Mouse (Mus musculus) C2C12 (cell line): Measurements from ENCODE around the gene Atg4c. TPM values are rescaled to one million over a fixed set of nuclear protein-coding genes. Genes with fewer than 3 reads are reported as not detected.

ENCODE experiments used
- H3K27me3 ChIP-seq: one replicate; pipeline ENCODE4 v1.6.1; 2011; ENCODE audit not compliant: control insufficient read depth, insufficient read depth, insufficient read length
- H3K36me3 ChIP-seq: one replicate; pipeline ENCODE4 v1.6.1; 2011; ENCODE audit not compliant: control insufficient read depth, insufficient read depth
- H3K4me3 ChIP-seq: one replicate; pipeline ENCODE4 v1.5.1; 2011; ENCODE audit warnings: mild to moderate bottlenecking, control low read depth; ENCODE audit not compliant: poor library complexity, insufficient read depth, severe bottlenecking
- H3K79me2 ChIP-seq: one replicate; pipeline ENCODE4 v1.6.1; 2011; ENCODE audit not compliant: control insufficient read depth, insufficient read depth
- H3K79me3 ChIP-seq: one replicate; pipeline ENCODE4 v1.6.1; 2011; ENCODE audit warnings: low read depth, control low read depth
- H3ac ChIP-seq: one replicate; pipeline ENCODE3; 2011; ENCODE audit warnings: low read depth; ENCODE audit not compliant: control insufficient read depth, insufficient read length
- CEBPB ChIP-seq: IDR thresholded peaks from one replicate; pipeline ENCODE4 v1.6.1; 2011; ENCODE audit warnings: low read depth, mild to moderate bottlenecking, control low read depth, moderate library complexity
- CTCF ChIP-seq: IDR thresholded peaks from one replicate; pipeline ENCODE4 v1.5.1; 2011; ENCODE audit not compliant: control insufficient read depth, insufficient read depth, insufficient read length
- FOSL1 ChIP-seq: IDR thresholded peaks from one replicate; pipeline ENCODE4 v1.8.0; 2011; ENCODE audit warnings: mild to moderate bottlenecking, low read length; ENCODE audit not compliant: poor library complexity, insufficient read depth, severe bottlenecking
- MAX ChIP-seq: IDR thresholded peaks from one replicate; pipeline ENCODE4 v1.6.1; 2011; ENCODE audit warnings: mild to moderate bottlenecking, control low read depth
- MYOD1 ChIP-seq: IDR thresholded peaks from one replicate; pipeline ENCODE4 v1.6.1; 2011; ENCODE audit warnings: low read depth; ENCODE audit not compliant: control insufficient read depth, insufficient read length
- MYOG ChIP-seq: IDR thresholded peaks from one replicate; pipeline ENCODE4 v1.6.1; 2011; ENCODE audit not compliant: control insufficient read depth, insufficient read length; ENCODE audit errors: extremely low read depth
- USF1 ChIP-seq: IDR thresholded peaks from one replicate; pipeline ENCODE4 v1.6.1; 2011; ENCODE audit warnings: low read depth, mild to moderate bottlenecking, control low read depth, moderate library complexity
- polyA plus RNA-seq: library from polyadenylated mRNA; unstranded; fragments of >200 nt; fragmentation: generic; extraction: Trizol; gene quantifications from one replicate; pipeline ENCODE4 v1.2.1, GENCODE M21; 2012; ENCODE audit warnings: missing spikeins

Gene Atg4c
- polyA plus RNA-seq, 1 experiment: 2.6 TPM

DNA sequence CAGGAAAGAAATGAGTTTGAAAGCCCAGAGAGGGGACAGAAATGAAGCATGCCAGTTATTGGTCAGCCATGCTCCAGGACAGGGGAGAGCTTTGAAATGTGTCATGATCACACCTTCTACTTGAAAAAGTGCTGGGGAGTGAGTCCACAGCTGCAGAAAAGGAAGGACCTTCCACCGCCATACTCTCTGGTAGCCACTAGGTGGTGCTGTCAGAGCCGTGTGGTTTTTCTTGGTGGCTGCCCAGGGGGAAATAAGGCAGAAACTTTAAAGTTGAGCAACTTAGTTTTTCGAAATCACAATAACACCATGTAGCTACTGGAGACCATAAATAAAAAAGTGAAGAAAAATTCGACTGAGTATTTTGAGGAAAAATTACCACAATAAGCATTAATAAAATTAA lies 104.9 kb downstream of the Atg4c start:
- Histone ChIP-seq H3K79me3 (no peaks in the 10 kb centered on the region), H3K79me2 (no peaks in the 10 kb centered on the region), H3K36me3 (no peaks in the 10 kb centered on the region), H3K4me3 (no peak overlapping the region), H3K27me3 (peaks cover 6% of the 10 kb centered on the region), H3ac (no peak overlapping the region)
- no peak for TF ChIP-seq MYOD1
- TF ChIP-seq CTCF: peak; percentile 55
- no peak for TF ChIP-seq FOSL1
- TF ChIP-seq CEBPB: no peak

DNA sequence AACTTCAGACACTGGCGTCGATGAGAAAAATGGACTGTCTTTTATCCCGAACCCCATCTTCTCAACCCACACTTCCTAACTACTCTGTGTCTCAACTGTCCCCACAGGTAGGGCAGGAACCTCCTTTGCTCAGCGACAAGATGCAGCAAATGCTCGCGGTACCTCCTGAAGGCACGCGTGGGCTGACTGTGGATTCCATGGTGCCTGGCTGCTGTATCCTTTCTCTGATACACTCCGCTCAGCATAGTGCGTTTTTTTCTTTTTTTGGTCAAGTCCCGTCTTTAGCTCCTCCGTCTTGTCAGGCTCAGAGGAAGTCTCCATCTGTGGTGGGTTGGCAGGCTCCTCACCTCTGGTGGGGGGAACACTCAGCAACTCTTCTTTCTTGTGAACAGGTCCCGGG lies 111.1 kb downstream of the Atg4c start:
- Histone ChIP-seq H3K79me2 (no peaks in the 10 kb centered on the region), H3K4me3 (no peak overlapping the region), H3K36me3 (no peaks in the 10 kb centered on the region), H3K27me3 (peaks cover 27% of the 10 kb centered on the region), H3K79me3 (no peaks in the 10 kb centered on the region), H3ac (no peak overlapping the region)
- no peak for TF ChIP-seq USF1
- no peak for TF ChIP-seq CEBPB
- no peak for TF ChIP-seq CTCF
- TF ChIP-seq MYOG: no peak
- TF ChIP-seq MAX: no peak

Other genes with a start within 250 kb of the Atg4c start
- gene Angptl3, start 163.0 kb upstream of the Atg4c start, polyA plus RNA-seq: 0.05 TPM
- 30.2 TPM for gene Dock7, start 73.0 kb upstream of the Atg4c start, polyA plus RNA-seq
- gene Gm12689, start 102.0 kb downstream of the Atg4c start, polyA plus RNA-seq: 0.02 TPM